Comparison of ENCODE assay signal across 9 mouse cellular contexts in genomic region chr8:127268239-127269024, GRCm38 (mm10).
DNase-seq lines count a peak whose midpoint lies in the region; ATAC-seq and TF ChIP-seq lines count a peak whose summit lies in the region.
"Had no signal": no experiment of that assay in that cellular context is flagged by ENCODE, and none has a peak within 500 bp of the region (broad histone marks: within the 10 kb centered on the region; RNA-seq: fewer than 3 reads in every experiment).

No protein-coding gene starts in this region.

- 23% methylated on average over 12 of the region's 12 CpGs for WGBS in hindbrain, embryonic 16.5 days
- 26% methylated on average over 12 of the region's 12 CpGs for WGBS in neural tube, embryonic 13.5 days
- 57% methylated on average over 12 of the region's 12 CpGs for WGBS in lung, postnatal 0 days

- peak; percentile 53 for DNase-seq in layer of hippocampus, adult 11-12 months (ENCODE audit: low spot score)
- DNase-seq in layer of hippocampus, postnatal 25 days (ENCODE audit: extremely low spot score in 1 of 2, low spot score in 1 of 2): no peak
- no peak for DNase-seq in yolk sac, embryonic 10.5 days (ENCODE audit: low spot score)
- no peak for DNase-seq in gastrocnemius, postnatal 14 days
- no peak for DNase-seq in lung, postnatal 0 days (ENCODE audit: low spot score)

- H3K4me2 ChIP-seq in hindbrain, embryonic 16.5 days (ENCODE audit: low read length): no peak overlapping the region
- H3K4me2 ChIP-seq in neural tube, embryonic 13.5 days: no peak overlapping the region
- no peak overlapping the region for H3K4me2 ChIP-seq in lung, postnatal 0 days (replicated peaks; ENCODE audit: low read depth, low read length)

- H3K27ac ChIP-seq in cortical plate, adult 2 months (ENCODE audit: insufficient read depth, low read length): no peak overlapping the region
- H3K27ac ChIP-seq in hindbrain, embryonic 16.5 days (ENCODE audit: low read depth, low read length): no peak overlapping the region
- no peak overlapping the region for H3K27ac ChIP-seq in neural tube, embryonic 13.5 days (replicated peaks)
- H3K27ac ChIP-seq in lung, postnatal 0 days (ENCODE audit: low read length): no peak overlapping the region
- H3K27ac ChIP-seq: macrophage had no signal

- no peaks in the 10 kb centered on the region for H3K36me3 ChIP-seq in hindbrain, embryonic 16.5 days (ENCODE audit: control insufficient read depth, insufficient read depth, low read length)
- no peaks in the 10 kb centered on the region for H3K36me3 ChIP-seq in neural tube, embryonic 13.5 days
- H3K36me3 ChIP-seq in lung, postnatal 0 days (ENCODE audit: insufficient read depth, low read length): no peaks in the 10 kb centered on the region

- peak; percentile 11; the same call in 1 of the 2 replicates for TF ChIP-seq CTCF in cortical plate, adult 2 months (IDR thresholded peaks at IDR 0.05; ENCODE audit: extremely low read depth, insufficient read depth, low read length)
- TF ChIP-seq CTCF in lung, postnatal 0 days (IDR thresholded peaks at IDR 0.05): no peak

- intact Hi-C loops in gastrocnemius, postnatal 14 days (cut with DNase I; ENCODE audit: low total_unique reads): no loop called here

- no peak overlapping the region for H3K9ac ChIP-seq in hindbrain, embryonic 16.5 days (ENCODE audit: low read depth, low read length)
- H3K9ac ChIP-seq in neural tube, embryonic 13.5 days: no peak overlapping the region
- no peak overlapping the region for H3K9ac ChIP-seq in lung, postnatal 0 days (replicated peaks; ENCODE audit: low read depth)

- TF ChIP-seq EP300 in lung, postnatal 0 days (IDR thresholded peaks at IDR 0.05): no peak

- H3K4me1 ChIP-seq in cortical plate, adult 2 months (ENCODE audit: control insufficient read depth, insufficient read depth, low read length): no peaks in the 10 kb centered on the region
- peaks cover 16% of the 10 kb centered on the region for H3K4me1 ChIP-seq in hindbrain, embryonic 16.5 days (ENCODE audit: control insufficient read depth, insufficient read depth, low read depth, low read length)
- peaks cover 38% of the 10 kb centered on the region for H3K4me1 ChIP-seq in neural tube, embryonic 13.5 days (replicated peaks)
- H3K4me1 ChIP-seq in lung, postnatal 0 days (ENCODE audit: insufficient read depth, low read depth, low read length): no peaks in the 10 kb centered on the region

- no peak overlapping the region for H3K4me3 ChIP-seq in cortical plate, adult 2 months (ENCODE audit: insufficient read depth, low read length)
- no peak overlapping the region for H3K4me3 ChIP-seq in hindbrain, embryonic 16.5 days (ENCODE audit: low read length)
- no peak overlapping the region for H3K4me3 ChIP-seq in neural tube, embryonic 13.5 days
- no peak overlapping the region for H3K4me3 ChIP-seq in lung, postnatal 0 days (ENCODE audit: low read depth, low read length)

- no peaks in the 10 kb centered on the region for H3K9me3 ChIP-seq in hindbrain, embryonic 16.5 days (ENCODE audit: control insufficient read depth, low read length)
- no peaks in the 10 kb centered on the region for H3K9me3 ChIP-seq in neural tube, embryonic 13.5 days
- H3K9me3 ChIP-seq in lung, postnatal 0 days (ENCODE audit: low read length): no peaks in the 10 kb centered on the region

- H3K27me3 ChIP-seq in hindbrain, embryonic 16.5 days (replicated peaks; ENCODE audit: control insufficient read depth, insufficient read depth, low read length): no peaks in the 10 kb centered on the region
- peaks cover 7% of the 10 kb centered on the region; the same call in 1 of the 2 replicates for H3K27me3 ChIP-seq in neural tube, embryonic 13.5 days
- H3K27me3 ChIP-seq in lung, postnatal 0 days (replicated peaks; ENCODE audit: insufficient read depth, low read length): no peaks in the 10 kb centered on the region

- peak; percentile 88; the same call in 1 of the 2 replicates for ATAC-seq in hindbrain, embryonic 16.5 days
- ATAC-seq in neural tube, embryonic 13.5 days (ENCODE audit: low read depth): peak; percentile 80
- no peak for ATAC-seq in lung, postnatal 0 days

- no peak for TF ChIP-seq POLR2A in cortical plate, adult 2 months (IDR thresholded peaks at IDR 0.05; ENCODE audit: extremely low read depth, insufficient read depth, low read length)
